Mouse (Mus musculus) testis, postnatal 14 days (tissue): ENCODE measurements around the gene Smyd5.
"Not testable (repeated sequence)": the region's sequence is repeated elsewhere in the genome, so short reads cannot be mapped to it uniquely, and the experiment has no call there.

Source experiments
- DNase-seq: peaks from one replicate; pipeline ENCODE4 v3.0.0; 2021; ENCODE audit warnings: low spot score

The Smyd5 gene

DNA sequence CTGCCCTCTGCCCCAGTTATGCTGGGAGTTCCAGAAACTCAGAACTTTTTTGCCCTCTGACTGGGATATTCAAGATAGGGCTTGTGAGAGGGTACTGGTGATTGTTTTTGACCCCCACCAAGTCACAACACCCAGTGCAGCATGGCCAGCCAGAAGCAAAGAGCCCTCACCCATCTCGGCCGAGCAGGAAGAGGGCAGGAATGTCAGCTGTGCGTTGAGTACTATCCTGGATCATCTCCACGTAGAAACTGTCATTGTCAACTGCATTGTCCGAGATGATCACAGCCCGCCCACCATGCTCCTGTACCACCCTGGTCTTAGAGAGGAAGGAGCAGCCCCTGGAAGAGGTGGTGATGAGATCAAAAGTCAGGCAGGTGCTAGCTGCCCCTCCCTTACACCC lies 15.6 kb downstream of the Smyd5 start:
- DNase-seq: no peak

DNA sequence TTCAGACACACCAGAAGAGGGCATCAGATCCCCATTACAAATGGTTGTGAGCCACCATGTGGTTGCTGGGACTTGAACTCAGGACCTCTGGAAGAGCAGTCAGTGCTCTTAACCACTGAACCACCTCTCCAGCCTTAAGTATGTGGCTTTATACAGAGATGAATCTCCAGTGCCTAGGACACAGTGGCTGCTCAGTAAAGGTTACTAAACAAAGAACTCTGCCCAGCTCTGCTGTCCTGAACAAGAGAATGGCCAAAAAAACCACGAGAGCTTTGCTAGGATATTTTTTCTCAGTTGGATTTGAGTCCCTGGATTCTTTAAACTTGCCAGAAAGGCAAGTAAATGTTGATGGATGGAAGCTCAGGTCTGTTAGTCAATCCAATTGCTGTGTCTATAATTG lies 18.4 kb downstream of the Smyd5 start:
- DNase-seq: not testable (repeated sequence)

DNA sequence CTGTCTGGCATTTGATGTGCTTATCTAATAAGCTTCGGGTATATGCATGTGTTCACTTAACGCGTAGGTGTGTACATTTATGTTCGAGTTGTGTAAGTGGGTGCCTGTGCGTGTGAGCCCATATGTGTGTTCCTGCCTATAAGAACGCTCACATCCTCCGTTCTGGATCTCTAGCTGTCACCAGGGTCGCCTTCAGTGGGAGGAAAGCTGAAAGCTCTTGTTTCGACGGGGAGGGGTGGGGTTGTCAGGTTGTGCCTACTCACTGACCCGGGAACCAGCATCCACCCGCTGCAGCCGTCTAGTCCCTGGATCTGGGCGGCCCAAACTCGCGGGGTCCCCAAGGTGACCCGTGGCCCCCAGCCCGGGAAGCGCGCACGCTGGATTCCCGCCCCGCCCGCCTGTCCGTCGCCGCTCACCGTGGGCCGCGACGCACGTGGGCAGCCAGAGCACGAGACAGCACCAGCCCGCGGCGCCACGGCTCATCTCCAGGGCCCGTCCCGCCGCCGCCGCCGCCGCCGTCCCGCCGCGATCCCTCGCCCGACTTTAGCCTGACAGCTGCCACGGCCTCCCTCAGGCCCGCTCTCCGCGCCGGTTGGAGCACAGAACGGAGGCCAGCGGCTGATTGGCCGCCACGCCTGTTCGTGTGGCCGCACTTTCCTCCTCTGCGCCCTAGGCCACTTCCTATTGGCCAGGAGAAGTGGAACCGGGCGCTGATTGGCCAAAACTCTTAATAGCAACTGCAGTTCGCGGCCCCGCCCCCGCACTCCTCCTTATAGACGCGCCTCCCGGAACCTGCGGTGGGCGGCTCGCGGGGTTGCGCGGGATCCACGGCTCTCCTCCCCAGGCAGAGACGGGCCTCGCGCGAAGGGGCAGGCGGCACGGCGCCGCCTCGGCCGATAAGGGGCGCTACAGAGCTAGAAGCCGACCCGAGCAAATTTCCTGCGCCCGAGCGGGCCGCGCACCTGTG lies 19.2 kb downstream of the Smyd5 start, which contains the start of gene Cct7:
Gene Cct7, plus strand, starts transcription at position 818 of the 967 bp plus-strand sequence.
- DNase-seq: peak; percentile 99

DNA sequence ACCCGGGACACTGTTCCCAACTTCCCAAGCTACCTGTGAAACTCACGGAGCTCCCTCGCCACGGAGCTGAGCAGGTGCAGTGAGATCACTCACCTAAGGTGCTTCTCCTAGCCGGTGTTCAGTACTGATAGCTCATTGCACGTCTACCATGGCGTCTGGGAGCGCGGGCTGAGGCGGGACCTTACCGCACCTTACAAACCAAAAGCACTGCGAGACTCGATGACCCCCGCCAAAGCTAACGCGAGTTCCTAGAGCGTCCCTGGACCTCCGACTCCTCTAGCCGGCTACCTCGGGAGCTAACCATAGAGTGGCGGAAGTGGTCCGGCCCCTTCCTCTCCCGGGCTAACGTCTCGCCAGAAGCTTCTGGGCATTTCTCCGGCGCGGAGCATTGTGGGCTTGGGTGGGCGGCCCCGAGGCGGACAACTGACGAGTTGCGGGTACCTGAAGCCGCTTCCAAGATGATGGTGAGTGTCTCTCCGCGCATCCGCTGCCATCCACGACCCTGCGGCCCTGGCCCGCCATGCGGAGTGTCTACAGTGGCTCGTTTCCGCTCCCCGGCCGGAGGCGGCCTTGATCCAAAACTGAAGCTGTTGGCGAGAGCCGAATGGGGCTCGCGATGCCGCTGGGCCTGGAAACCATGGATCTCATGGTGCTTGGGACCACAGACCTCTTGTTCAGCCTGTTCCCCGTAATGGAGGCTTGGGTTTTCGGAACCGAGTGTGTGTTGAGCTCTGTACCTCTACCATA lies 20.0 kb downstream of the Smyd5 start, which contains the start of gene Pradc1:
Gene Pradc1, minus strand, starts transcription at position 307 of the 747 bp plus-strand sequence.
- peak; percentile 100 for DNase-seq

DNA sequence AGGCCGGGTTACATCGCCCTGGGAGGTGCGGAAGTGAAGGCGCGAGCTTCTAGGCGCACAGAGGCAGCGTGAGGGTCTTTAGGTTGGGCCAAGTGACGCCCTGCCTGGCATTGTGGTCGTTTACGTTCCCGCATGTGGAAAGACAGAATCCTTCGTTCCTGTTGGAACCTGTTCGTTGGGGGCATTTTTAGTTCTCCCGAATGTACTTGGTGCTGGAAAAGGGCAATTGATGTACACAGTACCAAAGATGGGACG lies 20.5 kb downstream of the Smyd5 start:
- DNase-seq: no peak

DNA sequence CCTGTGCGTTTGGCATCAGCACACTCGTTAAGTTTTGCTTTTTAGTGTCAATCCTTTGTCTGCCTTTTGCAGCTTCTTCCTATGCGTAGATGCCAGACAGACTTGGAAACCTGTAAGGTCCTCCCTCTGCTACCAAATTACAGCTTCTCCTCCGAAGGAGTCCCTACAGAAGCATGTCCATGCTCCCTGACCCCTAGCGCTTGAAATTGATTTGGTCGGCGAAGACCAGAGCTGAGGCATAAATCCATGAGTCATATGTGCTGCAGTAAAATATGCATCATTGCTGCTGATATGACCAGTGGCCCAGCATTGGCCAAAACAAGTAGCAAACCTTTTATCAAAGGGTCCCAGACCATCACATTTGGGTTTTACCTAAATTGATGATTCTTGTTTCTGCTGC lies 21.0 kb downstream of the Smyd5 start:
- DNase-seq: no peak

DNA sequence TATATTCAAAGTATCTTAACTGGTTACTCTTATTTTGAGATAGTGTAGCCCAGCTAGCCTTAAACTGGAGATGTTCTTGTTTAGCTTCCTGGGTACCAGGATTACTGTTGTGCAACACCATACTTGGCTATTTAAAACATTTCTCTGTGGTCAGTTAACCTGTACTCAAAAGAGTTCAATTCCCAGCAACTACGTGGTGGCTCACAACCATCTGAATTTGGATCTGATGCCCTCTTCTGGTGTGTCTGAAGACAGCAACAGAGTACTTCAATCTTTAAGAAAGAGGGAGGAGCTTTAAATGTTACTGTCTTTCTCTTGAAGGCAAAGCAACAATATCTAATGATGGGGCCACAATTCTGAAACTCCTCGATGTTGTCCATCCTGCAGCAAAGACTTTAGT lies 27.8 kb downstream of the Smyd5 start:
- DNase-seq: no peak

DNA sequence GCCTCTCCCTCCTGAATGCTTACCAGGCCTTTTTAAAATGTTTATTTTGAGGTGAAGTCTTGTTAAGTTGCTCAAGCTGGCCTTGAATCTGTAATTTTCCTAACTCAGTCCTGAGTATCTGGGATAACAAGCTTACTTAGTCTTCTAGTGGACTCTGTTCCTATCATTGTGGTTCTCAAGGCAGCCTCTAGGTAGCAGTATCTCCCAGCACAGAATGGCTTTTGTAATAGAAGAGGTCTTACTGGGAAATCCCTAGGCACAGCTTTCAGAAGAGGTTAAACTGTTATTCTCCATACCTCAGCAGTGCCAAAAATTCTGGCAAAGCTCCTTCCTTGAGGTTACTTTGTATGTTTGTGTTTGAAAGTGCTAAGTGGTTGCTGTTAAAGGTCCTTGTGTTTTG lies 33.6 kb downstream of the Smyd5 start:
- no peak for DNase-seq

DNA sequence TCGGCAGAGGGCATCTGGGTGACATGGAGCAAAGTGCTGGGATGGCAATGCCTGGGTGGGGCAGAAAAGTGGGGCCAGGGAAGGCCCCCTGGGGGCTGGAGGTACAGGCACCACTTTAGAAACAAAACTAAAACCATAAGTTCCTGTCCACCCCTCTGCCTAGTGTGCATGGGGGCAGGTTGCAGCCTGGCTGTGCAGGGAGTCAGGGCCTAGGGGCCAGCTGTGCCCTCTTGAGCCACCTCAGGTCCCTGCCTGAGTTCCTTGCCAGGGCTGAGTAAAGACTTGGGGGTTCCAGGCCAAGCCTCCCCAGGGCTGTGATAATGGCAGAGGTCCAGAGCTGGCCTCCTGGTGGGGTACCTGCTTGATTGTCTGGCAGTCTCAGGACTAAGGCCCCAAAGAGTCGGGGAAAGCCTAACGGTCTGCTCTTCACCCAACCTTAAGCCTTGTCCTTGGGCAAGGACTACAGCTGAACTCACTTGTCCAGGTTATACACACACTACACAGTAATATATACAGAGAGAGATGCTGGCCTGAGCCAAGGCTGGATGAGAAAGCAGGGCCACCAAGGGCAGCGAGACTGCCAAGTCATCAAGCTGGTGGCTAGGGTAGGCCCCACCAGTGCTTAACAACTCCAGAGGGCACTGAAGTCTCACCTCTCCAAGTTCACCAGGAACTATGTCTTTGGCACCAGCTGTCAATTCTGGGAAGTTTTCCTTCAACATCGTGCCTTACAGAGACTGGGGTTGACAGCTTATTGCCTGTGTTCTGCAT lies 38.1 kb downstream of the Smyd5 start:
- DNase-seq: no peak

DNA sequence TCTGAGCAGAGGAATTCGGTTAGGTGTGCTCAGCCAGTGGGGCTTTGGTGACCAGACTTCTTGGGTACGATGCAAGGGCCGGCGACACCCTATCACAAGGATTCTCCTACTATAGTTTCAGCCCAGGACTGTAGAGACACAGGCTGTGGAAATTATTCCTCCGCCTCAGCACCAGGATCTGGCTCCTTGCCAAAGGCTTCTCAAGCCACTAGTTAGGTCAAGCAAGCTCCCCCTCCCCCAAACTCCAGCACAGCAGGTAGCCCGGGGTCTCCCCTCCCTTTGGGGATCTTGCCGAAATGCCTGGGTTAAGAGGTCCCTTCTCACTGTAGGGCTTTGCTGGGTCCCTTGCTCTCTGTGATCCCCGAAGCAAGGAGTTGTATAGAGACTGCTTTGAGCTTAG lies 40.2 kb downstream of the Smyd5 start:
- no peak for DNase-seq

DNA sequence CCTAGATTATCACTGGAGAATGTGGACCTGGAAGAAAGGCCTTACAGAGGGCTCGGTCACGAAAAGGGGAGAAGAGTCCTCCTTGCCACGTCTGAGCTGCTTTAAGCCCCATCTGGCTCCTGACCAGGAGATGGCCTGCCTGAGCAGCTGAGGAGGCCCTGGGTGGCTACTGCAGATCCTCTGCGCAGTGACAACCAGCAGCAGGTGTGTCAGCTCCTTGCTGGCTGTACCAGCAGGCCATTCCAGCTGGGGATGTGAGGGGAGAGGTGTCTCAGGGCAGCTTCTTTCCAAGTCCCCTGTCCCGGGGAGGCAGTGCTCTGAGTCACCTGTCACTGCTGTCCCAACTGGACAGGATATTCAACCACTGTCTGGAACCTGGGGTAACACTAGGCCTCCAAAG lies 40.8 kb downstream of the Smyd5 start:
- DNase-seq: no peak

DNA sequence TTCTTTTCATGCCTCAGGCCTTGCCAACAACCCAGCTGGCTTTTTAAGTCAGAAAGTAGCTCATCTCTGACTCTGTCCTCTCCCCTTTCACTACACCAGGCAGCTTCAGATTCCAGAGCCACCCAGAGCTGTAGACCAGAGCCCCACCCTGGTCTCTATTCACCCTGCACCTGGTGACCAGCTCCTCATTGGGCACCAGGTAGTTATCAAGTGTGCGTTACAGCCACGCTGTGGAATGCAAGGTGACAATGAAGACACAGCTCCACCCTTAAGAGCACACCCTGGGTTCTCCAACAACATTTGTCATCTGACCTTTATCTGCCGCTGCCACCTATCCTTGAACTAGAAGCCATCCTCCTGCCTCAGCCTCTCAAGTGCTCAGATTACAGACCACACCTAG lies 43.8 kb downstream of the Smyd5 start:
- no peak for DNase-seq

DNA sequence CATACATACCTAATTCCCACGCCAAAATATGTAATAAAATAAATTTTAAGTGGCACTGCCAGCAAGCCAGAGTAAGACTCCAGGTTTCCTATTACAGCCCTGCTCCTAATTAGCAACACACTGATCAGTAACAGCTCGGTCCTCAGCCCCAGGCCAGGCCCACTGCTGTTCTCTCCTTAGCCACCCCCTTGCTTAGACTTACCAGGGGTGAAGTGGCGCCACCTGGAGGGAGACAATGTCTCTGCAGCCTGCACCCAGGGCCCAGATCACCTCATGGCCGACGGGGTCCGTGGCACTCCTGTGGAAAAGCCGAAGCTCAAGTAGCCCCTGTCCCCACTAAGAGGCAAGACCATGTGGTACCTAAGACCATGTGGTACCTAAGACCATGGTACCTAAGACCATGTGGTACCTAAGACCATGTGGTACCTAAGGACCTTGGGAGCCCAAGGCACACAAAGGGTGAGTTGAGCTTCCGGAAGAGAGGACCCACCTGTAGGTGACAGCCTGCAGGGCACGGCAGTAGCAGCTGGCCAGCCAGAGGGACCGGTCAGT lies 45.7 kb downstream of the Smyd5 start:
- no peak for DNase-seq

DNA sequence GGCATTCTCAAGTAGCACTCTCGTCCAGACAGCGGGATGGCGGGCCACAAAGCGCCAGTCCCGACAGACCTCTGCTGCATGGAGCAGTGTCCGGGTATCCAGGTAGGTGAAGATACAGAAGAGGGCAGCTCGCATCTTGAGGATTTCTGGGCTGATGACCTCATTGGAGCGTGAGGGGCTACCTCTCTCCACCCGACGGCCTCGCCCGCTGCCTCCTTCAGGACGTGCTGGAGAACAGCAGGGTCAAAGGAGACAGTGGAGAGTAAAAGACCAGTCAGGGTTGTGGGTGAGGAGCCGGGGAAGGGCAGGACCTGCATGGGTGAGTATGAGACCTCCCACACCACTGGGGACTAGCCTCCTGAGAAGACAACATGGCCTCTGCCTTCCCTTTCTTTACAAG lies 46.6 kb downstream of the Smyd5 start:
- DNase-seq: no peak

DNA sequence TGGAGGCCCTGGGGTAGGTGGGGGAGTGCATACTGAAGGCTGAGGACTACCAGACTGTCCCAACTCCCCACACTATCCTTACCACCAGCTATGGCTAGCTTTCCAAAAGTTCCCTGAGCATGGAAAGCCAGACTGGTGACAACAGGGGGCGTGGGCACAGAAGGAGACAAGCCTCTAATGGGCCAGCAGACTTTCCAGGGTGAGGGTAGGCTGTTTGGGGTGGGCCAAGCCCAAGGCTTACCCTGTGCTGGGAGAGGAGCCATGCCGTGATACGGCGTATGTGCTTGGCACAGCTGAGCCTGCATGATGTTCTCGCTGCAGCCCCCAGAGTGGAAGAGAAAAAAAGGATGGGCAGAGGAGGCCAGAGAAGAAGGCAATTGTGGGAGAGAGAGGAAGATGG lies 48.2 kb downstream of the Smyd5 start:
- no peak for DNase-seq

DNA sequence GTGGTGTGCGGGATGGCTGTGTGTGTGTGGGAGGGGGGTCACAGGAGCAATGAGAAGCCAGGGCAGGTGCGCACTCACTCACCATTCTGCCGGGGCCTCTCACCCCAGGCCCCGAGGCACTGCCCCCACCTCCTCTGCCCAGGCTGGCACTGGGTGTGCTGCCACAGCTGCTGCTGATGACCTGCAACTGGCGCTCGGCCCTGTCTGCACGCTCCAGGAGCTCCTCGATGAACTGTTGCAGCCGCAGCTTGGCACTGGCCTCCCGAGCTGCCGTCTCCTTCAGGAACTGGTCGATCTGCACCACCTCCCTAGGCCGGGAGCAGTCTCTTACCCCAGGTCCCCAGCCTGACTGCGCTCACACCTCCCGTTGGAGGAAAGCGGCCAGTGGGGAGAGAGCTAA lies 48.9 kb downstream of the Smyd5 start:
- DNase-seq: peak; percentile 26

DNA sequence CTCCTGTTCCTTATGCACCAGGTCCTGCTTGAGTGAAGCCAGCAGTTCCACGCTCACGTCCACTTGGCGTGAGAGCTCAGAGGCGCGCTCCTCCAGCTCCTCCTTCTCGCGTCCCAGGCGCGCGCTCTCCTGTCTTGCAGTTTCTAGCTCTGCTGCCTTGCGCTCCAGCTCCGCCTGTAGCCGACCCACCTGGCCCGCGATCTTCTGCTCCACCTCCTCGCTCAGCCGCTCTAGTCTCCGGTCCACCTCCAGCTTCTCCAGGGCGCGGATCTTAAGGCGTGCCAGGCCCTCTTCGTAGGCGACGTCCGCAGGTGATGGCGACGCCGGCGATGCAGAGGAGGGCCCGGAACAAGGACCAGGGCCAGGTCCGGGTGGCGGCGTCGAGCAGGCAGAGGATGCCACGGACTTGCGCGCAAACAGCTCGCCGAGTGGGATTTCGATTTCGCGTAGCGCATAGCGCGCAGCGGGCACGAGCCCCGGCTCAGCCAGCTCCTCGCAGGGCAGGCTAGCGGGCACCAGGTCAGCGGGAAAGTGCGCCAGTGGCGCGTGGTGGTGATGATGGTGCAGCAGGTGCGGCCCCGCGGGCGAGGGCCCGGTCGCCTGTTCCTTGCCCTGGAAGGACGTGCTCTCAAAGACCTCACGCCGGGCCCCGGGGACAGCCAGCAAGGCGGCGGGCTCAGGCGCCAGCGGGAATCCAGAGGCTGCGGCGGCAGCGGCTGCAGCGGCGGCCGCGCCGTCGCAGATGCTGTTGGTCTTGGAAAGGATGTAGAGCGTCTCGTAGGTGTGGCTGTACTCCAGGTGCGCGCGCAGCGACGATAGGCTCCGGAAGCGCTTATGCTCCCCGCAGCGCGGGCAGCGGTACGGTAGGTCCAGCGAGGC lies 52.3 kb downstream of the Smyd5 start:
- peak; percentile 39 for DNase-seq

DNA sequence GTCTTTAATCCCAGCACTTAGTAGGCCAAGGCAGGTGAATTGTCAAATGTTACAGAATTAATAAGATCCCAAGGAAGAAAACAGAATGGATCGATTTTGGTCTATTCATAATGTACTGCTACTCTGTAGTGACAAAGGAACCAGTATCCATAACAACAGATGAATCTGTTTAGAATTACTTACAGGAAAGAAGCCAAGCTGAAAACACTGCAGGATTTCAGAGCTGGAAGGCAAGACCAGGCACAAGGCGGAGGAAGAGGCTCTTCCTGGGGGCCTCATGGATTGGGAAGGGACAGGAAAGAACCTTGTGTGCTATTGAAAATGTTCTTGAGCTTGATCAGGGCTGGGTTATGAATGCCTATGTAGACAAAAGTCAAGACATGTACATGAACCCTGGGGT lies 53.9 kb downstream of the Smyd5 start:
- DNase-seq: no peak

DNA sequence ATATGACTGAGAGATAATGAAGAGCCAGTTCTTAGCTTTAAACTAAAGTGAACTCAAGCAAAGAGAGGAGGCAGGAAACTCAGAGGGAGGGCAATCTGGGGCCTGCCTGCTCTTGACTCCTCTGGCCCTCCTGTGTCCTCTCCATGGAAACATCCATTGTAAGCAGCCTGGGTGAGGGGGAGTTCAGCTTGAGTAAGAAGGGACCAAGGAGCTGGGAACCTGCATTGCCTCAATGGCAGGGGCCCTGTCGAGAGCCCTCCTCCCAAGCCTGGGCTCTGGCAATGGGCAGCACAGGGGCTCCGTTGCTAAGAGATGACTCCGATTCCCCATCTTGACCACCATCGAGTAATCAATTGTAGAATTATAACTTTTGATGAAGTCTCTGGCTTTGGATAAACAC lies 56.7 kb downstream of the Smyd5 start:
- DNase-seq: no peak

DNA sequence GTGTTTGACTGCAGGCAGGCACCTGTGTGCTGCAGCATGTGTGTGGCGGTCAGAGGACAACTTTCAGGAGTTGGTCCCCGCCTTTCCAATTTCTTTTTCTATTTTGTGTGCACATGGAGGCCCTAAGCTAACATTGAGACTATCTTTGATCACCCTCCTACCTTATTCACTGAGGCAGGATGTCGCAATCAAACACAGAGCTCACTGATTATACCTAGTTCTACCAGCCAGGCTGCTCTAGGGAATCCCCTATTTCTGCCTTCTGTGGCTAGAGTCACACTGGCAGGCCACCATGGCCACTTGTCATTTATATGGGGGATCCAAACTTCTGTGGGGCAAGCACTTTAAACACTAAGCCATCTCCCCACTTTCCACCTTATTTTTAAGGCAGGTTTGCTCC lies 57.9 kb downstream of the Smyd5 start:
- no peak for DNase-seq

DNA sequence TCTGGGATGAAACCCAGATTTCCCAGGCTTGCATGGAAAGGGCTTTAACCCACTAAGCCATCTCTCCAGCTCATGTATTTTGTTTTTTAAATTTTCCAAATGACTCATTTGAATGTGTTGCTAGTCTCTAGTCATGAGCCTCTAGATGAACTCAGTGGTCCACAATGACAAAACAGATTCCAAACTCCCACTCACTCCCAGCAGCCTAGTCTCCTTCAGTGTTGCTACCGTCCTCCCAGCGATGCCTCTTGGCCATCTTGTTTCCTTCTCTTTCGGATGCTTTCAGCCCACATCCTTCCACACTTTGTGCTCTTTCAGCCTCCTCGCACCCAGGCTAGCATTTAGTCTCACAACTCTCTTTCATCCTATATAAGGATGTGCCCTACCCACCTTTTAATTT lies 58.5 kb downstream of the Smyd5 start:
- DNase-seq: no peak
